Mouse (Mus musculus) heart, adult 2 months (tissue): ENCODE measurements around the gene Islr. TPM values are rescaled to one million over a fixed set of nuclear protein-coding genes. Genes with fewer than 3 reads are reported as not detected.

ENCODE experiments used
- DNase-seq, 2 experiments: peaks; one replicate each; pipeline ENCODE4 v3.0.0; 2021
- H3K27ac ChIP-seq: fragments of 200-600 bp; 2 replicates; pipeline ENCODE4 v1.8.1; 2022
- H3K27me3 ChIP-seq: fragments of 200-500 bp; 2 replicates; pipeline ENCODE4 v1.6.1; 2012; ENCODE audit warnings: mild to moderate bottlenecking, low read length, inconsistent platforms, mixed read lengths; ENCODE audit not compliant: control insufficient read depth, insufficient read depth
- H3K36me3 ChIP-seq: fragments of 200-500 bp; 2 replicates; pipeline ENCODE4 v1.6.1; 2012; ENCODE audit warnings: low read length, inconsistent platforms; ENCODE audit not compliant: control insufficient read depth, insufficient read depth
- H3K4me1 ChIP-seq: fragments of 200-500 bp; 2 replicates; pipeline ENCODE4 v1.6.1; 2011; ENCODE audit warnings: low read length; ENCODE audit not compliant: control insufficient read depth, insufficient read depth
- H3K4me3 ChIP-seq: fragments of 200-600 bp; 2 replicates; pipeline ENCODE4 v1.8.1; 2022
- H3K79me2 ChIP-seq: fragments of 200-500 bp; replicated peaks from 2 replicates; pipeline ENCODE4 v1.6.1; 2012; ENCODE audit warnings: mild to moderate bottlenecking, inconsistent platforms, low read length, moderate library complexity, mixed read lengths; ENCODE audit not compliant: control insufficient read depth, insufficient read depth
- H3K9ac ChIP-seq: fragments of 200-500 bp; 2 replicates; pipeline ENCODE4 v1.6.1; 2012; ENCODE audit warnings: low read depth, mild to moderate bottlenecking, control low read depth, inconsistent platforms, low read length, mixed read lengths
- CTCF ChIP-seq: fragments of 200-600 bp; IDR thresholded peaks from 2 replicates; pipeline ENCODE4 v1.8.1; 2022; ENCODE audit warnings: antibody characterized with exemption, mild to moderate bottlenecking, moderate library complexity
- EP300 ChIP-seq: fragments of 200-500 bp; IDR thresholded peaks from 2 replicates; pipeline ENCODE4 v1.6.1; 2011; ENCODE audit warnings: low read depth, low read length, control low read depth; ENCODE audit not compliant: insufficient read depth
- POLR2A ChIP-seq: fragments of 200-500 bp; IDR thresholded peaks from 2 replicates; pipeline ENCODE4 v1.6.1; 2011; ENCODE audit warnings: mild to moderate bottlenecking, low read depth, low read length, control low read depth; ENCODE audit not compliant: insufficient read depth
- WGBS: fragments of 180-500 bp; shearing (Covaris S2); methylation state at CpG from one replicate; pipeline ENCODE4 v1.1.7; 2018; 5-methylcytosine and 5-hydroxymethylcytosine counted together
- intact Hi-C: fragments of 180-260 bp; cut with DNase I; formaldehyde crosslinking; loops from one replicate; pipeline ENCODE4 v1.15.1; 2025
- polyA plus RNA-seq: library from polyadenylated mRNA; depleted of rRNA; stranded (reverse); fragments of >200 nt; gene quantifications from 2 replicates; pipeline ENCODE4 v1.2.3, GENCODE M21; 2012
- total RNA-seq, 2 experiments: library from RNA; stranded (reverse); gene quantifications; 2 replicates each; pipeline ENCODE4 v1.2.3; 2021

Gene Islr
- total and polyA plus RNA-seq, 3 experiments: 19.1 to 100.0 (median 29.8) TPM

GRCm38 (mm10) chr9:58175745-58176487 lies 28.2 kb downstream of the Islr start:
- no peak overlapping the region for H3K4me3 ChIP-seq
- no peak for DNase-seq
- H3K36me3 ChIP-seq: no peaks in the 10 kb centered on the region
- H3K4me1 ChIP-seq: no peaks in the 10 kb centered on the region
- no peak for TF ChIP-seq POLR2A
- no peak for TF ChIP-seq CTCF
- TF ChIP-seq EP300: no peak
- WGBS: 58% methylated on average over 5 of the region's 5 CpGs
- no peak overlapping the region for H3K9ac ChIP-seq
- H3K27me3 ChIP-seq: no peaks in the 10 kb centered on the region
- H3K27ac ChIP-seq: no peak overlapping the region
- intact Hi-C loops: no loop called here
- H3K79me2 ChIP-seq: no peaks in the 10 kb centered on the region

GRCm38 (mm10) chr9:58174818-58175251 lies 29.3 kb downstream of the Islr start:
- Histone ChIP-seq H3K27me3 (no peaks in the 10 kb centered on the region), H3K79me2 (no peaks in the 10 kb centered on the region), H3K27ac (no peak overlapping the region), H3K36me3 (no peaks in the 10 kb centered on the region), H3K4me3 (no peak overlapping the region), H3K4me1 (no peaks in the 10 kb centered on the region), H3K9ac (no peak overlapping the region)
- intact Hi-C loops: no loop called here
- TF ChIP-seq EP300 (no peak), CTCF (no peak), POLR2A (no peak)
- WGBS: 33% methylated on average over 5 of the region's 5 CpGs
- no peak for DNase-seq

GRCm38 (mm10) chr9:58172863-58173262 lies 31.2 kb downstream of the Islr start:
- TF ChIP-seq EP300 (no peak), CTCF (no peak), POLR2A (no peak)
- Histone ChIP-seq H3K27me3 (no peaks in the 10 kb centered on the region), H3K4me3 (no peak overlapping the region), H3K36me3 (no peaks in the 10 kb centered on the region), H3K4me1 (no peaks in the 10 kb centered on the region), H3K79me2 (no peaks in the 10 kb centered on the region), H3K27ac (no peak overlapping the region), H3K9ac (no peak overlapping the region)
- DNase-seq: no peak
- intact Hi-C loops: no loop called here
- 65% methylated on average over 2 of the region's 2 CpGs for WGBS

- no peak for DNase-seq
- WGBS: 83% methylated on average over 6 of the region's 6 CpGs
- TF ChIP-seq POLR2A (no peak), EP300 (no peak), CTCF (no peak)
- Histone ChIP-seq H3K79me2 (no peaks in the 10 kb centered on the region), H3K4me1 (no peaks in the 10 kb centered on the region), H3K4me3 (no peak overlapping the region), H3K27ac (no peak overlapping the region), H3K36me3 (no peaks in the 10 kb centered on the region), H3K27me3 (no peaks in the 10 kb centered on the region), H3K9ac (no peak overlapping the region)
- intact Hi-C loops: no loop called here
Observed at GRCm38 (mm10) chr9:58169426-58169825, 34.7 kb downstream of the Islr start.

GRCm38 (mm10) chr9:58168880-58169279 lies 35.2 kb downstream of the Islr start:
- Histone ChIP-seq H3K27ac (no peak overlapping the region), H3K9ac (no peak overlapping the region), H3K27me3 (no peaks in the 10 kb centered on the region), H3K4me1 (no peaks in the 10 kb centered on the region), H3K4me3 (no peak overlapping the region), H3K36me3 (no peaks in the 10 kb centered on the region), H3K79me2 (no peaks in the 10 kb centered on the region)
- TF ChIP-seq POLR2A (no peak), CTCF (no peak), EP300 (no peak)
- DNase-seq: no peak
- intact Hi-C loops: no loop called here
- WGBS: 80% methylated on average over 3 of the region's 3 CpGs

GRCm38 (mm10) chr9:58165779-58166178 lies 38.3 kb downstream of the Islr start:
- H3K4me1 ChIP-seq: no peaks in the 10 kb centered on the region
- no peaks in the 10 kb centered on the region for H3K79me2 ChIP-seq
- DNase-seq: no peak
- H3K9ac ChIP-seq: no peak overlapping the region
- H3K4me3 ChIP-seq: no peak overlapping the region
- H3K36me3 ChIP-seq: no peaks in the 10 kb centered on the region
- no peak overlapping the region for H3K27ac ChIP-seq
- no peaks in the 10 kb centered on the region for H3K27me3 ChIP-seq
- WGBS: 68% methylated on average over 1 of the region's 1 CpGs
- TF ChIP-seq CTCF (no peak), POLR2A (no peak), EP300 (no peak)
- intact Hi-C loops: no loop called here
